Mouse (Mus musculus) limb, embryonic 11.5 days (tissue): Measurements from ENCODE around the gene Sema6d. TPM values are rescaled to one million over a fixed set of nuclear protein-coding genes. Genes with fewer than 3 reads are reported as not detected.

Experiments used
- ATAC-seq: fragments of 200-750 bp; cut with Nextera tagmentation; 2 replicates; pipeline ENCODE4 v1.8.0; 2017; ENCODE audit warnings: low read depth; ENCODE audit not compliant: insufficient number of reproducible peaks, low FRiP score, low TSS enrichment
- DNase-seq: peaks from one replicate; pipeline ENCODE4 v3.0.0-alpha.2; 2015; ENCODE audit warnings: low spot score
- H3K27ac ChIP-seq: fragments of 300-500 bp; sonication (generic); replicated peaks from 2 replicates; pipeline ENCODE4 v1.5.1; 2014; ENCODE audit warnings: low read depth, mild to moderate bottlenecking, low read length
- H3K27me3 ChIP-seq: fragments of 300-500 bp; sonication (generic); 2 replicates; pipeline ENCODE4 v1.6.1; 2014; ENCODE audit warnings: mild to moderate bottlenecking, low read length, mixed read lengths; ENCODE audit not compliant: control insufficient read depth, insufficient read depth
- H3K36me3 ChIP-seq: fragments of 300-500 bp; sonication (generic); 2 replicates; pipeline ENCODE4 v1.6.1; 2014; ENCODE audit warnings: mild to moderate bottlenecking, low read length, moderate library complexity, mixed read lengths; ENCODE audit not compliant: control insufficient read depth, insufficient read depth
- H3K4me1 ChIP-seq: fragments of 300-500 bp; sonication (generic); 2 replicates; pipeline ENCODE4 v1.6.1; 2014; ENCODE audit warnings: low read length, mixed read lengths; ENCODE audit not compliant: control insufficient read depth, insufficient read depth
- H3K4me2 ChIP-seq: fragments of 300-500 bp; sonication (generic); 2 replicates; pipeline ENCODE4 v1.6.1; 2014; ENCODE audit warnings: low read depth, mild to moderate bottlenecking, moderate library complexity; ENCODE audit not compliant: severe bottlenecking
- H3K4me3 ChIP-seq: fragments of 300-500 bp; sonication (generic); 2 replicates; pipeline ENCODE4 v1.5.1; 2014; ENCODE audit warnings: low read depth, low read length
- H3K9ac ChIP-seq: fragments of 300-500 bp; sonication (generic); 2 replicates; pipeline ENCODE4 v1.6.1; 2014; ENCODE audit warnings: mild to moderate bottlenecking, low read length
- H3K9me3 ChIP-seq: fragments of 300-500 bp; sonication (generic); 2 replicates; pipeline ENCODE4 v1.6.1; 2016; ENCODE audit warnings: low read length; ENCODE audit not compliant: control insufficient read depth
- WGBS: fragments of 180-500 bp; shearing (Covaris S2); extraction: QIAGEN DNeasy Blood & Tissue Kit; methylation state at CpG from one replicate; pipeline ENCODE4 v1.1.7; 2014; 5-methylcytosine and 5-hydroxymethylcytosine counted together
- polyA plus RNA-seq: library from polyadenylated mRNA; unstranded; fragments of >200 nt; fragmentation: Nextera tagmentation; extraction: Ambion mirVana; gene quantifications from 2 replicates; pipeline ENCODE4 v1.2.1, GENCODE M21; 2014

Sema6d gene
- polyA plus RNA-seq, 1 experiment from 2014 or later, result 6.2 TPM

- Histone ChIP-seq H3K4me3 (no peak overlapping the region), H3K9ac (no peak overlapping the region), H3K36me3 (no peaks in the 10 kb centered on the region), H3K27me3 (no peaks in the 10 kb centered on the region), H3K4me2 (no peak overlapping the region), H3K9me3 (no peaks in the 10 kb centered on the region), H3K27ac (no peak overlapping the region), H3K4me1 (no peaks in the 10 kb centered on the region)
- no peak for ATAC-seq
- no peak for DNase-seq
- 94% methylated on average over 7 of the region's 7 CpGs for WGBS
Observed at GRCm38 (mm10) chr2:124653161-124653560, 563.4 kb downstream of the Sema6d start.

- 90% methylated on average over 11 of the region's 11 CpGs for WGBS
- no peak overlapping the region for H3K4me2 ChIP-seq
- no peak overlapping the region for H3K4me3 ChIP-seq
- DNase-seq (no peak), ATAC-seq (no peak)
- H3K9ac ChIP-seq, result no peak overlapping the region
- H3K36me3 ChIP-seq, result no peaks in the 10 kb centered on the region
- no peaks in the 10 kb centered on the region for H3K27me3 ChIP-seq
- no peaks in the 10 kb centered on the region for H3K9me3 ChIP-seq
- H3K4me1 ChIP-seq, result no peaks in the 10 kb centered on the region
- no peak overlapping the region for H3K27ac ChIP-seq
Observed at GRCm38 (mm10) chr2:124657358-124657757, 567.6 kb downstream of the Sema6d start.

- 92% methylated on average over 14 of the region's 14 CpGs for WGBS
- H3K27me3 ChIP-seq, result no peaks in the 10 kb centered on the region
Observed at GRCm38 (mm10) chr2:124658374-124658773, 568.6 kb downstream of the Sema6d start.

GRCm38 (mm10) chr2:124659601-124660000, 569.8 kb downstream of the Sema6d start:
- Histone ChIP-seq H3K9me3 (no peaks in the 10 kb centered on the region), H3K4me3 (no peak overlapping the region), H3K4me2 (no peak overlapping the region), H3K27ac (no peak overlapping the region), H3K4me1 (no peaks in the 10 kb centered on the region), H3K27me3 (no peaks in the 10 kb centered on the region), H3K9ac (no peak overlapping the region), H3K36me3 (no peaks in the 10 kb centered on the region)
- WGBS, result 92% methylated on average over 13 of the region's 13 CpGs
- DNase-seq (no peak), ATAC-seq (no peak)

More at GRCm38 (mm10) chr2:124658374-124658773, 568.6 kb downstream of the Sema6d start:
- H3K4me3 ChIP-seq, result no peak overlapping the region
- ATAC-seq (no peak), DNase-seq (no peak)
- no peak overlapping the region for H3K9ac ChIP-seq
- H3K36me3 ChIP-seq, result no peaks in the 10 kb centered on the region
- H3K9me3 ChIP-seq, result no peaks in the 10 kb centered on the region
- no peaks in the 10 kb centered on the region for H3K4me1 ChIP-seq
- H3K27ac ChIP-seq, result no peak overlapping the region
- H3K4me2 ChIP-seq, result no peak overlapping the region

GRCm38 (mm10) chr2:124660686-124661085, 570.9 kb downstream of the Sema6d start:
- no peaks in the 10 kb centered on the region for H3K36me3 ChIP-seq
- DNase-seq, result no peak
- 86% methylated on average over 5 of the region's 5 CpGs for WGBS

GRCm38 (mm10) chr2:124661316-124661715, 571.5 kb downstream of the Sema6d start:
- whole genome bisulfite sequencing, result 95% methylated on average over 9 of the region's 9 CpGs
- Histone ChIP-seq H3K36me3 (no peaks in the 10 kb centered on the region), H3K9me3 (no peaks in the 10 kb centered on the region)

More at GRCm38 (mm10) chr2:124660686-124661085, 570.9 kb downstream of the Sema6d start:
- Histone ChIP-seq H3K27me3 (no peaks in the 10 kb centered on the region), H3K27ac (no peak overlapping the region), H3K4me3 (no peak overlapping the region), H3K9me3 (no peaks in the 10 kb centered on the region), H3K4me2 (no peak overlapping the region), H3K9ac (no peak overlapping the region), H3K4me1 (no peaks in the 10 kb centered on the region)
- ATAC-seq, result no peak

GRCm38 (mm10) chr2:124662257-124662656, 572.5 kb downstream of the Sema6d start:
- 48% methylated on average over 5 of the region's 5 CpGs for WGBS
- no peaks in the 10 kb centered on the region for H3K4me1 ChIP-seq
- no peak overlapping the region for H3K4me2 ChIP-seq
- H3K4me3 ChIP-seq, result no peak overlapping the region
- ATAC-seq, result no peak
- H3K9ac ChIP-seq, result no peak overlapping the region
- H3K36me3 ChIP-seq, result no peaks in the 10 kb centered on the region
- H3K9me3 ChIP-seq, result no peaks in the 10 kb centered on the region
- DNase-seq, result no peak
- no peak overlapping the region for H3K27ac ChIP-seq
- no peaks in the 10 kb centered on the region for H3K27me3 ChIP-seq

More at GRCm38 (mm10) chr2:124661316-124661715, 571.5 kb downstream of the Sema6d start:
- ATAC-seq (no peak), DNase-seq (no peak)
- Histone ChIP-seq H3K4me3 (no peak overlapping the region), H3K9ac (no peak overlapping the region), H3K4me1 (no peaks in the 10 kb centered on the region), H3K4me2 (no peak overlapping the region), H3K27ac (no peak overlapping the region), H3K27me3 (no peaks in the 10 kb centered on the region)

- H3K4me2 ChIP-seq, result no peak overlapping the region
- no peak overlapping the region for H3K4me3 ChIP-seq
- H3K9me3 ChIP-seq, result no peaks in the 10 kb centered on the region
- DNase-seq (no peak), ATAC-seq (no peak)
- H3K4me1 ChIP-seq, result no peaks in the 10 kb centered on the region
- no peaks in the 10 kb centered on the region for H3K36me3 ChIP-seq
- H3K9ac ChIP-seq, result no peak overlapping the region
- 97% methylated on average over 16 of the region's 16 CpGs for WGBS
- no peak overlapping the region for H3K27ac ChIP-seq
- H3K27me3 ChIP-seq, result no peaks in the 10 kb centered on the region
Observed at GRCm38 (mm10) chr2:124664191-124664590, 574.4 kb downstream of the Sema6d start.

GRCm38 (mm10) chr2:124668431-124668830, 578.7 kb downstream of the Sema6d start:
- DNase-seq, result no peak
- 88% methylated on average over 1 of the region's 1 CpGs for WGBS
- Histone ChIP-seq H3K4me2 (no peak overlapping the region), H3K4me3 (no peak overlapping the region), H3K27ac (no peak overlapping the region), H3K27me3 (no peaks in the 10 kb centered on the region), H3K9ac (no peak overlapping the region), H3K36me3 (no peaks in the 10 kb centered on the region), H3K9me3 (no peaks in the 10 kb centered on the region), H3K4me1 (no peaks in the 10 kb centered on the region)
- no peak for ATAC-seq
